Mouse (Mus musculus) neural tube, embryonic 15.5 days (tissue): ENCODE data around the gene Rgs17. TPM values are rescaled to one million over a fixed set of nuclear protein-coding genes. Genes with fewer than 3 reads are reported as not detected.
"Not testable (repeated sequence)": the region's sequence is repeated elsewhere in the genome, so short reads cannot be mapped to it uniquely, and the experiment has no call there.

ENCODE experiments used
- ATAC-seq: fragments of 200-750 bp; cut with Nextera tagmentation; 2 replicates; pipeline ENCODE4 v1.8.0; 2017; ENCODE audit warnings: mild to moderate bottlenecking, moderate TSS enrichment, moderate library complexity; ENCODE audit not compliant: low FRiP score
- H3K27ac ChIP-seq: fragments of 300-500 bp; sonication (generic); replicated peaks from 2 replicates; pipeline ENCODE4 v1.5.1; 2015; ENCODE audit warnings: mild to moderate bottlenecking, inconsistent platforms
- H3K27me3 ChIP-seq: fragments of 300-500 bp; sonication (generic); replicated peaks from 2 replicates; pipeline ENCODE4 v1.6.1; 2015; ENCODE audit warnings: inconsistent platforms
- H3K36me3 ChIP-seq: fragments of 300-500 bp; sonication (generic); 2 replicates; pipeline ENCODE4 v1.6.1; 2015; ENCODE audit warnings: inconsistent platforms
- H3K4me1 ChIP-seq: fragments of 300-500 bp; sonication (generic); 2 replicates; pipeline ENCODE4 v1.6.1; 2015; ENCODE audit warnings: inconsistent platforms
- H3K4me2 ChIP-seq: fragments of 300-500 bp; sonication (generic); 2 replicates; pipeline ENCODE4 v1.6.1; 2015; ENCODE audit warnings: inconsistent platforms, mild to moderate bottlenecking, moderate library complexity
- H3K4me3 ChIP-seq: fragments of 300-500 bp; sonication (generic); replicated peaks from 2 replicates; pipeline ENCODE4 v1.5.1; 2015; ENCODE audit warnings: mild to moderate bottlenecking, inconsistent platforms
- H3K9ac ChIP-seq: fragments of 300-500 bp; sonication (generic); replicated peaks from 2 replicates; pipeline ENCODE4 v1.6.1; 2015; ENCODE audit warnings: mild to moderate bottlenecking, inconsistent platforms
- H3K9me3 ChIP-seq: fragments of 300-500 bp; sonication (generic); replicated peaks from 2 replicates; pipeline ENCODE4 v1.6.1; 2016; ENCODE audit warnings: inconsistent platforms
- WGBS: fragments of 180-500 bp; shearing (Covaris S2); methylation state at CpG from one replicate; pipeline ENCODE4 v1.1.7; 2015; ENCODE audit warnings: mixed read lengths; 5-methylcytosine and 5-hydroxymethylcytosine counted together
- polyA plus RNA-seq: library from polyadenylated mRNA; unstranded; fragments of >200 nt; fragmentation: Nextera tagmentation; extraction: Ambion mirVana; gene quantifications from 2 replicates; pipeline ENCODE4 v1.2.1, GENCODE M21; 2015

Rgs17 gene
- 29.7 and 31.0 TPM in 2 replicates for polyA plus RNA-seq

DNA sequence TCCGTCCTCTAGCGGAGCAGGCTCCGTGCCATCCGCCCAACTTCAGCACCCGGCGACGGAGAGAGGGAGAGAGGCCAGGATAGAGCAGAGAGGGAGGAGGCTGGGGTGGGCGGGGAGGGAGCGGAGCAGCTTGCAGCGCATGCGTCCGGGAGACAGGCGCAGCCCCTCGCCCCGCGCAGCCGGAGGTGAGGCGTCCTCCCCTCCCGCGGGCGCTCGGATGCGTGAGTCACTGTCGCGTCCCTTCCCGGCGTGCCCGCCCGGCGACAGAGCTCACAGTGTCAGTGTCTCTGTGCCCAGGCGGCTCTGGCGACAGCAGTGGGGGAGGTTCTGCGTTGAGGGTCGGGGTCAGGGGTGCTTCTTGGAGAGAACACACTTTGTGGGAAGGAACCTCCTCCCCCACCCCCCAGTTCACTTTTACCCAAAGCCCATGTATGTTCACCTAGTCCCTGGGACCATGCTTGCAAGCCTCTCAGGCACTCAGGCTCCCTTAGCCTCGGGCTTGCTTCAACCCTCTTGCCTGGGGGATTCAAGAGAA lies at the start of gene Rgs17:
Rgs17 (minus strand) TSS at position 107 of the 535 bp plus-strand sequence.
- WGBS = under 1% methylated on average over 29 of the region's 35 CpGs
- Histone ChIP-seq H3K9ac (peak within 1 kb of the TSS; percentile 93), H3K9me3 (no peaks in the 10 kb centered on the region), H3K4me1 (peaks cover 17% of the 10 kb centered on the region), H3K27me3 (no peaks in the 10 kb centered on the region), H3K4me2 (peak within 1 kb of the TSS; percentile 85), H3K36me3 (0 out of 2 replicates have a peak, but pooled peaks cover 2% of the 10 kb centered on the region), H3K4me3 (peak within 1 kb of the TSS; percentile 84), H3K27ac (peak within 1 kb of the TSS; percentile 76)
- peak; percentile 94 for ATAC-seq

DNA sequence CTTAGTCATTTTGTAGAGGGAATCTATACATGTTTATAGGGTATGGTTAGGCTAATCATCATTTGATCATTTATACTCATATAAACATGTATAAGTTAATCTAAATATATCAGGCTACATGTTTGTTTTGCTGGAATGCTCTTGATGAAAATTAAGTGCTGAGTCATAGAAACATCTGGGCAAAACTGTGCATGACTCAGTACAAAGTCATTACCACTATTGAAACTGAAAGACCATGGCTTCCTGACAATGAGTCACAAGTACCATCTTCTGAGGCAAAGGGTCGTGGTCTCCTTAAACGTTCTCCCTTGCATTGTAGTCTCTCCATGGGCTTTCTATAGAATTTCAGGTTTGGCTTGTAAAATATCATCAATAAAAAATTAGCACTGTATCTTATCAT lies 45.5 kb upstream of the Rgs17 start:
- 81% methylated on average over 2 of the region's 2 CpGs for WGBS
- H3K9me3 ChIP-seq = no peaks in the 10 kb centered on the region

DNA sequence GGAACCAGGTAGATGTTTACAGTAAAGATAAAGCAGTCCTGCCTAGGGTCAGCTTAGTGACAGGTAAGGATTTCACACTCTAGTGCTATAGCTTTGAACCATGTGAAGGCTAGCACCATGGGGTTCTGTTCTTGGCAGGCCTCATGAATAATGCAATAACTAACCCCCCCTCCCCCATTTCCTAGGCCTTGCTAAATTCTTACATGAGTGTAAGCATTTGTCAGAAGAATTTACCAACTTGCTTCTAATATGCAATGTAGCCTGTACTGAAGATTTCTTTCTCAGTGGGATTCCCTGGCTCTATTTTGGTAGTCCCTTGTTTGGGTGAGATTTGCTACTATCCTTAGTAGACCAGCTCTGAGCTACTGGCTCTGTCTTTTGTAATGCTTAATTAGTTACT lies 31.6 kb upstream of the Rgs17 start:
- H3K4me2 ChIP-seq, H3K4me1 ChIP-seq, H3K9me3 ChIP-seq, H3K9ac ChIP-seq, H3K36me3 ChIP-seq, H3K27me3 ChIP-seq, H3K4me3 ChIP-seq, ATAC-seq, H3K27ac ChIP-seq: not testable (repeated sequence)

More for the DNA sequence above, 45.5 kb upstream of the Rgs17 start:
- no peak overlapping the region for H3K4me2 ChIP-seq
- H3K27me3 ChIP-seq = no peaks in the 10 kb centered on the region
- no peaks in the 10 kb centered on the region for H3K4me1 ChIP-seq
- H3K4me3 ChIP-seq = no peak overlapping the region
- H3K36me3 ChIP-seq = no peaks in the 10 kb centered on the region
- no peak overlapping the region for H3K9ac ChIP-seq
- no peak overlapping the region for H3K27ac ChIP-seq
- no peak for ATAC-seq

DNA sequence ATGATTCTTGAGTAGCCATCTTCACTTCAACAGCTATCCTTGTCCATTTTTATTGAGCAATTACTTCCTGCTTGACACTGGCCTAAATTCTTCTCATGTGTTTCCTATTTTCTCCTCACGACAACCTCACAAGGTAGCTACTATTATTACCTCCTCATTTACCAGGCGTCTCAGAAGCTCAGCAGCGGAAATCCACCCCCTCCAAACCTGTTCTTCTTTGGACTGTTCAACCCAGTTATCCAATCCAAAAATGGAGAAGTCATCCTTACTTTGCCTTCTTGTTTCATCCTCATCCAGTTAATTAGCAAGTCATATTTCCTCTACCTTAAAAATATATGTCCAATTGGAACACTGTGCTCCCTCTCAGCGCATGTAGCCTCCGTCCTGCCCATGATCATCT lies 2.1 kb upstream of the Rgs17 start:
- Histone ChIP-seq H3K27ac (no peak overlapping the region), H3K9me3 (no peaks in the 10 kb centered on the region), H3K4me2 (no peak overlapping the region), H3K27me3 (no peaks in the 10 kb centered on the region), H3K36me3 (no peaks in the 10 kb centered on the region), H3K9ac (no peak overlapping the region), H3K4me3 (no peak overlapping the region), H3K4me1 (peaks cover 17% of the 10 kb centered on the region)
- no peak for ATAC-seq
- 88% methylated on average over 5 of the region's 5 CpGs for WGBS

DNA sequence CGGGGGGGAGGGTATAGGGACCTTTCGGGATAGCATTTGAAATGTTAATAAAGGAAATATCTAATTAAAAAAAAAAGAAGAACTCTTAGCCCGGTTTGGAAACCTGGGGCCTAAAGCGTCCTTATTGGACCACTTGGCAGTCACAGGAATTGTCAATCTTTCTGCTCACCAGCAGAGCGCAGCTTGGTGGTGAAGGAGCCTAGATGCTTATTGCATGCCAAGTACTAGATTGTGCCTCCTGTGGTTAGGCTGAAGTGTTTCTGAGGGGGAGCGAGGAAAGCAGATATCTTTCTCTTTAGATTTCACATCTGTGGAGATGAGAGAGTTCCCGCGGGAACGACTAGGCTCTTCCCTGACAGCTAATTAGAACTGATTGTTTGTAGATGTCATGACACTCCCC lies 896 bp upstream of the Rgs17 start:
- Histone ChIP-seq H3K4me2 (peak overlapping the region; percentile 85), H3K36me3 (0 out of 2 replicates have a peak, but pooled peaks cover 2% of the 10 kb centered on the region), H3K27ac (no peak overlapping the region), H3K9ac (no peak overlapping the region), H3K27me3 (no peaks in the 10 kb centered on the region), H3K4me3 (no peak overlapping the region; the same call in 1 of the 2 replicates), H3K9me3 (no peaks in the 10 kb centered on the region), H3K4me1 (peaks cover 17% of the 10 kb centered on the region)
- WGBS = 10% methylated on average over 9 of the region's 9 CpGs
- no peak for ATAC-seq

DNA sequence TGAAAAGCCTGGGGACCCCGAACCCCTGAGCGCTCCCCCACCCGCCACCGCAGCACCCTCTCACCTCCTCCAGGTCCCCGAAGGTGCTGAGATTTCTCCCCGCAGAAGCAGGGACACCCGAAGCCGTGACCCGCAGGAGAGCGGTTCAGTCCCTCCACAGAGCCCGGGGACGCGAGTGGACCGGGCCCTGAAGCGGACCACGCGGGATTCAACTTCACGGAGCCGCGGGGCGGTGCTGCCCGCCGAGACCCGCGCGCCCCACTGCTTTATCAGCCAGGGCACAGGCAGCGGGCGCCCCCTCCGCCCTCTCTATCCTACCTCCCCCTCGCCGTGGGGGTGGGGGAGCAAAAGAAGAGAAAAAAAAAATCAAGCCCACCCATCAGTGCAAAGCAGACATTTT lies 429 bp downstream of the Rgs17 start:
- Histone ChIP-seq H3K4me3 (peak overlapping the region; percentile 84), H3K4me2 (peak overlapping the region; percentile 85), H3K4me1 (peaks cover 17% of the 10 kb centered on the region), H3K27me3 (no peaks in the 10 kb centered on the region), H3K9me3 (no peaks in the 10 kb centered on the region), H3K27ac (peak overlapping the region; percentile 76), H3K36me3 (0 out of 2 replicates have a peak, but pooled peaks cover 2% of the 10 kb centered on the region), H3K9ac (peak overlapping the region; percentile 93)
- WGBS = under 1% methylated on average over 31 of the region's 31 CpGs
- peak; percentile 63 for ATAC-seq

DNA sequence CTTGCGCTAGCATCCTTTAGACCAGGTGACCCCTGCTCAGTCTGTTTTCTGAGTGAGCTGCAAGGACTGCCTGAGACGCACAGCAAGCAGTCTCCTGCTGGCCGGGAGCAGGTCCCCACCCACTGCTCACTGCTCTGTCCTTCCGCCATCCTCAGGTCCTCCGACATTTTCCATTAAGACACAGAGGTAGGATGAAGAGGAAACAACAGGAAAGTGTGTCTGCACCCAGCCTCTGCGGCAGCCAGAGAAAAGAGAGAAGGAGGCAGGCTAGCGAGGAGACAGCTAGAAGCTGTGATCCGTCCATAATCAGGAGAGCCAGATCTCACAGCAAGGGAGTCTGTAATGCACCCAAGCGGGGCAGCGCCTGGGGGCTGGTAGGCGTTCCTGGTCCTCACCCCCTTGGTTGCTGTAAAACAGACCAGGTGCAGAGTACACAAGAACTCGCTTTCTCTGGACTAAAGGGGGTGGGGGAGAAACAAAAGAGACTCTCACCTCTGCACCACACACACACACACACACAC lies 1.1 kb downstream of the Rgs17 start:
- H3K9me3 ChIP-seq = no peaks in the 10 kb centered on the region
- WGBS = 0% methylated on average over 12 of the region's 12 CpGs
- peak overlapping the region; percentile 93 for H3K9ac ChIP-seq
- H3K27me3 ChIP-seq = no peaks in the 10 kb centered on the region
- H3K4me3 ChIP-seq = peak overlapping the region; percentile 84
- peak overlapping the region; percentile 76 for H3K27ac ChIP-seq
- peak overlapping the region; percentile 85 for H3K4me2 ChIP-seq
- ATAC-seq = peak; percentile 54
- 0 out of 2 replicates have a peak, but pooled peaks cover 2% of the 10 kb centered on the region for H3K36me3 ChIP-seq
- peaks cover 17% of the 10 kb centered on the region for H3K4me1 ChIP-seq

DNA sequence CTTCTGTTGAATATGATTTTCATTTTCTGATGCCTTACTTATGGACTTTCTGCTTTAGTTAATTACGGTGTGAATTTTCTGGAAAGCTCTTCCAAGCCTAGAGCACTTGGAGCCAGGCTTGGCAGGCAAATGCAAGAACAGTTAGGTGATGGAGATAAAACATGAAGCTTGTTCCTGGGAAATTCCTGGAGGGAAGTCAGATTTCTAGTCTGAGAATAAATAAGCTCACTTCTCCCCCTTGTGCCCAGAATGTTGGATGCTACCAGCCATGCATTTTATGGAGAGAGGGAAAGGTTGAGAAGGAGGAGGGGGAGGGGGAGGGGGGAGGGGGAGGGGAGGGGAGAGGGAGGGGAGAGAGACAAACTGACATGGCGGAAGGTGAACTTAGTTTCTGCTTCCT lies 17.8 kb downstream of the Rgs17 start:
- Histone ChIP-seq H3K27me3 (no peaks in the 10 kb centered on the region), H3K9ac (no peak overlapping the region), H3K36me3 (no peaks in the 10 kb centered on the region), H3K4me3 (no peak overlapping the region), H3K9me3 (no peaks in the 10 kb centered on the region), H3K27ac (no peak overlapping the region), H3K4me1 (no peaks in the 10 kb centered on the region), H3K4me2 (no peak overlapping the region)
- ATAC-seq = no peak
- WGBS = 91% methylated on average over 2 of the region's 2 CpGs

DNA sequence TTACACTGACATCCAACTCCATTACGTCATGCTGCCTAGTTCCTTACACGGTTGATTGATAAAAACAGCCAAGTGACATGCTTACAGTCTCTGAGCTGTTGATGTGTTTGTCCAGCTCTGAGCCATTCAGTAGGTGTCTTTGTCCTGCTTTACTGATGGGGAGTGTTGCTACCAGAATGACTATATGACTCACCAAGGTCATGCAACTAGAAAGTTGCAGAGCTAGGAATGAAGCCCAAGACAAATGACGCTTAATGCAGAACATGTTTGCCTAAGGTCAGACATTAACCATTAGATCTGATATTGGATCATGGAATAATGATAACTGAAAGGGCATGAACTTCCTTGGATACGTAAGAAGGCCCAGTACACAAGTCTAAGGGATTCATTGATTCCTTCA lies 20.4 kb downstream of the Rgs17 start:
- Histone ChIP-seq H3K9ac (no peak overlapping the region), H3K4me3 (no peak overlapping the region), H3K36me3 (no peaks in the 10 kb centered on the region), H3K9me3 (no peaks in the 10 kb centered on the region), H3K27ac (no peak overlapping the region), H3K4me2 (no peak overlapping the region), H3K27me3 (no peaks in the 10 kb centered on the region), H3K4me1 (no peaks in the 10 kb centered on the region)
- no peak for ATAC-seq
- WGBS = 82% methylated on average over 4 of the region's 4 CpGs

DNA sequence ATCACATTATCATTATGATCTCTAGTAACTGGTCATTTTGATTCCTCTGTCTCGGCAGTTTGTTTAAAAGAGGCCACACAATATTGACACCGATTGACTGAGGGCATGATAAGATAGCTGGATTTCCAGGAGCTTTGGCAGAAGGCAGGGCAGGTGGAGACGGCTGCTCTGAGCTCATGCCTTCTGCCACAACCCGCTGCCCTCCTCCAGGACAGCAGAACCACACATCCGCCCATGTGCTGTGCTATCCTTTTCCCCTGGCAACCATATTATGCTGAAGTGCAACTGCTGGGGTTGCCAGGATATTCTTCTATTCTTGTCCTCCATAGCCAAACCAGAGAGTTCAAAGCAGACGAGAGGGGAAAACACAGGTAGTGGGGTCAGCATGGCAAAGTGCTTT lies 21.5 kb downstream of the Rgs17 start:
- H3K4me2 ChIP-seq = no peak overlapping the region
- 77% methylated on average over 6 of the region's 6 CpGs for WGBS
- no peaks in the 10 kb centered on the region for H3K27me3 ChIP-seq
- H3K9ac ChIP-seq = no peak overlapping the region
- H3K4me3 ChIP-seq = no peak overlapping the region
- no peaks in the 10 kb centered on the region for H3K9me3 ChIP-seq
- no peak overlapping the region for H3K27ac ChIP-seq
- no peak for ATAC-seq
- no peaks in the 10 kb centered on the region for H3K36me3 ChIP-seq
- H3K4me1 ChIP-seq = no peaks in the 10 kb centered on the region

DNA sequence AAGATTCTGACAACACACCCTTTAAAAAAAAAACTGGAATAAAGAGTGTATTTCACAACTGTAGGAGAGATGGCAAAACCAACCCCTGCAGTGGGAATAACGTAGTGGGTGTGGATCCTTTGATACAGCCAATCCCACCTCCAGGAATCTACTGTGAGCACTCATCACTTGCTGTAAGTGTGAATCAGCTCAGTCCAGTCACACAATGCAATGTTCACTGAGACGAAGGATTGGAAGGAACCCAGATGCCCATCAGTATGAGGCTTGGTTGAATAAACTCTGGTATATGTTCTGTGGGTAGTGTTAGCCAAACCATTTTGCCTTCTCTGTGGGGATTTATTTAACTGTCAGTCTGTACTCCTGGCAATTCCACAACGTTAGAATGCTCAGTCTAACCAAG lies 45.1 kb downstream of the Rgs17 start:
- 58% methylated on average over 3 of the region's 3 CpGs for WGBS
- Histone ChIP-seq H3K4me2 (no peak overlapping the region), H3K27ac (no peak overlapping the region), H3K27me3 (no peaks in the 10 kb centered on the region), H3K36me3 (no peaks in the 10 kb centered on the region), H3K4me3 (no peak overlapping the region), H3K4me1 (no peaks in the 10 kb centered on the region), H3K9me3 (no peaks in the 10 kb centered on the region), H3K9ac (no peak overlapping the region)
- ATAC-seq = no peak

DNA sequence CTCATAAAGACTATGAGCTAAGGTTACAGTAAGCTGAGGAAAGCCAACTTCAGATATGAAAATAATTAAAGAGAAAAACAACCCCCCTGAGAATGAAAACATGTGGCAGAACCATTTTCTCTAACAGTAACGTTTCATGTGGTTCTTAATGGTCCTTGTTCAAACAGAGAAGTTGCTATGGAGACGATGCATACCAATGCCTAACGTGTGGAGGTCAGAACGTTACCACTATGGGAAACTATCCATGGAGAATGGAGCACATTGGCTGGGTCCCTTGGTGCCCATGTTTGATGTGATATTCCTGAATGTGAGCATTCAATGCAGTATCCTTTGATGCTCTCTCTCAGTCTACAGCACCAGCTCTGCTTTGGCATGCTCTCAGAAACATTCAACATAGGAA lies 51.1 kb downstream of the Rgs17 start:
- no peaks in the 10 kb centered on the region for H3K36me3 ChIP-seq
- ATAC-seq = no peak
- no peaks in the 10 kb centered on the region for H3K9me3 ChIP-seq
- WGBS = 14% methylated on average over 4 of the region's 4 CpGs
- H3K27ac ChIP-seq = no peak overlapping the region
- no peaks in the 10 kb centered on the region for H3K27me3 ChIP-seq
- H3K9ac ChIP-seq = no peak overlapping the region
- H3K4me2 ChIP-seq = no peak overlapping the region
- H3K4me3 ChIP-seq = no peak overlapping the region
- H3K4me1 ChIP-seq = peaks cover 14% of the 10 kb centered on the region
